Mouse (Mus musculus) 3T3-L1 (cell line): ENCODE results near the gene Etv5.
A peak's percentile ranks its signal among the peaks of the same experiment; 100 is the strongest.

Source experiments
- DNase-seq: peaks from one replicate; pipeline ENCODE4 v3.0.0-alpha.2; 2015; ENCODE audit warnings: low read depth, low spot score

The Etv5 gene

DNA sequence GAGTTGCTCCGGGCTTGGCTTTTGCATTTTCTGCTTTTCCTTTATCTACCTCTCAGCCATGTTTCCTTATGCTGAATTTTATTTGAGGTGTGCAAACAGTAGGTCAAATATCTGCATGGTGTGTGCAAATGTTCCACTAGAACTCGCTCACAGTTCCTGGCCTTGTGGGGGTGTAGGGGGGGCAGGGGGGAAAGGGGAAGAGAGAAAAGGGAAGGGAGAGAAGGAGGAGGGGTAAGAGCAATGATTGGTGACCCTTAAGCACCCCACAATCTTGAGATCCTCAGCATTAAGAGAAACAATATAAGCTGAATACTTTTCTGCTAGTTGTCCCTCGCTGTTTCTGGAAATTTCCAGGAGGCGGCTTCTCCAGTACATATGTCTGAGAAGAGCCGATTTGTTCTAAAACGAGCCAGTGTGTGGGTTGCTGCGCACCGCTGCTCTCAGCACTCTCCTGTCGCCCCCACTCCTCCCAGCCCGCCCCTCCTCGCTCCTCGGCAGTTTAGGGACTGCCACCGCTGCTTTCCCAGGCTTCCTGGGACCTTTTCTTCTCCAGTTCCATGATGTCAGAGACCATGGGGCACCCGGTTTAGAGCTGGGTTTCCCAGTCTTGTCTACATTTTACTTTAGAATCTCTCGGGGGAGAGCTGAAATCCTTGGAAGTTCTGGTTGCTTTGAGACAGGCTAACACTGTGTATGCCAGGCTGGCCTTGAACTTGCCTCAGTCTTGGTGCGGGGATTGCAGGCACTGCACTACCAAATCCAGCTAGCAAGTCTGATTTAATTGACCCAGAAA lies 90.8 kb downstream of the Etv5 start:
- no peak for DNase-seq

DNA sequence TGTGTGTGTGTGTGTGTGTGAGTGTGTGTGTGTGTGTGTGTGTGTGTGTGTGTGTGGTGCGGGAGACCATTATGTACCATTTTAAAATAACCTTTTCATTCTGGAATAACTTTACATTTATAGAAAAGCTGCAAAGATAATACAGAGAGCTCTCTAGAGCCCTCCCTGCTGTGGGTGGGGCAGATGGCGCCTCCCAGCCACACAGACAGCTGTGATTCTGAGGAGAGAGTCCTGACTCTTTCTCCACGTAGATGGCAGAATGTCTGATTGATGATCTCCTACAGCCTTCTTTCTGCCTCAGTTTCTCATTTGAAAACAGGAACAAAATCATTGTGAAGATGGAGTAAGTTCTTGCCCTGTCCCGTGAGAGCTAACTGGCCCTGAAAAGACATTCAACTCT lies 91.5 kb downstream of the Etv5 start:
- no peak for DNase-seq

DNA sequence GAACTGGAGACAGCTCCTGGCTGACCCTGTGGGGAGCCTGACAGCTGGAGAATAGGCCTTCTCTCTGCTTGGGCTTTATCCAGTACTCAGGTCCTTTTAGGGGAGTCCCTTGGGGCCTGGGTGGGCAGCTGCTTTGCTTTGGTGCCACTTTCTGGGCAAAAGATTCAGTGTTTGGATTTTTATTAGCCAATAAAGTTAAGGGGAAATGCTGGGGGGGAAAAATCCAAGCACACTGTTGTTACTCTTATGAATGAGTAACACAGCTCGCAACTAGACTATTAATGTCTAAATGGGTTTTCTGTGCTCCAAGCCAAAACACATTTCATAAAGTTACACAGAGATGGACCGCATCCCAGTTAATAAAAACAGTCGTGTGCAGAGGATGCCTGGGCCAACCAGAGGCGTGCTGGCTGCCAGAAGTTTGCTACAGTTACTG lies 98.3 kb downstream of the Etv5 start:
- peak; percentile 6 for DNase-seq

DNA sequence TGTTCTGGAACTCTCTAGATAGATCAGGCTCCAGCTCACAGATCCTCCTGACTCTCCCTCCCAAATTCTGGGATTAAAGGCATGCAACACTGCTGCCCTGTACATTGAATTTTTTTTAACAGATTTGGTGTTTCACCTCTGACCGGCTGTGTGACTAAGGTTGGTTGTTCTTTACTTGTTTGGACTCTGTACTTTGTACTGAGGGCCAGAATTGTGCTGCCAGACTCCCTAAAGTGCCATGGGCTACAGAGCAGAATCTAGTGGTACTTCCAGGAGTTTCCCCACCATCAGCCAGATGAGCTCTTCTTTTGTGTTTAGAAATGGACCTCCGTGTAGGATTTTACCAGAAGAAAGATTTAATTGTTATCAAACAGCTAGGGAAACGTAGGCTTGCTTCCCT lies 103.7 kb downstream of the Etv5 start:
- no peak for DNase-seq
